Mouse (Mus musculus): Measurements from ENCODE around the gene Ercc6. TPM values are rescaled to one million over a fixed set of nuclear protein-coding genes. Genes with fewer than 3 reads are reported as not detected.

The Ercc6 gene
- total RNA-seq, 2 experiments from 2014 or later, result 17.6 to 22.6 TPM

DNA sequence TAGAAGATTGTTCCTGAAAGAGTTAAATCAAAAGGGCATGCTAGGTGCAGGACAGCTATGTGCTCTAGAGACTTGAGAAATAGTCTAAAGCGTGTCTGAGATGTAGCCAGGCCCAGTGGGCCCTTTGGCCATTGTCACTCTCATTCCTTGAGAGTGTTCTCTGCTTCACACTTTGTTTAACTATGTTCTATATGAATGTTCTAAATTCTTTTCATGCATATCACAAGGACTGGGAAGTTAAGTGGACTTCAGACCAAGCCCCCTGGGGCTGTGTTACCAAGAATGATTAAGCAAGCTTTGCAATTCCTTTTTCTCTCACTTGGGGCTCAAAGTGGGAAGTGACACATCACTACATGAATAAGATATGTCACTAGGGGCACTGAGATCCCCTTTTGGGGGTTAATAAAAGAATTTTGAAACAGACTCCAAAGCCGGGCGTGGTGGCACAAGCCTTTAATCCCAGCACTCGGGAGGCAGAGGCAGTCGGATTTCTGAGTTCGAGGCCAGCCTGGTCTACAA lies 3.8 kb upstream of the Ercc6 start:
- intact Hi-C loops (cut with DNase I), result no loop called here
- DNase-seq (ENCODE audit: low spot score in 2 of 2), result no peak

DNA sequence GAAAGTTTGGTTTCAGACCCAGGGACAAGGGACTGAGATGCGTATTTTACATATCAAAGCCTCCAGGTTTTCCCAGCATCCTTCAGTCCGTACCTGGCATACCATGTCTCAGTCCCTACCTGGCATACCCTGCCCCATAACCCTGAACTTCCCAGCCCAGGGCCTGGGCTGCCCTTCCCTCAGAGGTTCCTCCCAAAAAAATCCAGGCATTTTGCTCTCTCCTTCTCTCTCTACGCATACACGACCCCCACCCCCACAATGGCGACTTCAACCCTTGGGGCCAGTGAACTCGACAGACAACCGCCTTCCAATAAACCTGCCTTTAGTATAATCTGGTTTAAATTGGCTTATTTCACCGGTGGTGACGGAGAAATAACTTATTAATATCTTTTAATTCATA lies 409 bp upstream of the Ercc6 start:
- intact Hi-C loops (cut with DNase I), result no loop called here
- no peak for DNase-seq (ENCODE audit: low spot score in 2 of 2)

DNA sequence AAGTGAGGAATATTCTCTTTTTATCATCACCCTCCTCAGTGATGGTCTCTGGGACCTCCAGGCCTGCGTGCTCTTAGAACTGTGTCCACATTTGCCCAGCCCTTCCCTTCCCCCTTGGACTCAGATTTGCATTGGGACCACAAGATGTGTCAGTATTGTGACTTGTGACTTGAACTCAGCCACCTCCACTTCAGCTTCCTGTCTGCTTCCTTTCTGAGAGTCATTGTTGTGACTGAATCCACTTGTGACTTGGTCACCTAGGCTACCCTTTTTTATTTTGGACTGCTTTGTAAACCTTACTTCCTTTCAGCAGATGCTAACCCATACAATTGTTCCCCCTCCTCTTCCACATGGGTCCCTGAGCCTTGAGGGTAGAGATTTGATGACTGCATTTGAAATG lies 2.8 kb downstream of the Ercc6 start:
- no peak for DNase-seq (ENCODE audit: low spot score in 2 of 2)
- intact Hi-C loops (cut with DNase I), result no loop called here

DNA sequence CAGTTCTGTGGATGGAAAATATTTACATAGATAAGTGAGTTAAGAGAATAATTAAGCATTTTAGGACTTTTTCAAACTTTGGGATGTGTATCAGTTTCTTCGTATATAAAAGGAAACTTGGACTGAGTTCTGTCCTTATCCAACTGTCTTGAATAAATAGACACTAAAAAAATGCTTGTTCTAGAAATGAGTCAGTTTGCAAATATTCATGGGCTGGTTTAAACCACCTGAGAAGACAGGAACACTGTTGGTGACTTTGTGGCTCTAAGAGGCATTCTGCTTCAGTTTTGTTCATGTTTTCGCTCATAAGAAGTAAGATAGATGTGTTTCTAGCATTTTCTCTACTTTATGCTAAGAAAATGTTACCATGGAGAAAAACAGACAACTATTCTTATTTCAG lies 5.2 kb downstream of the Ercc6 start:
- no peak for DNase-seq (ENCODE audit: low spot score in 2 of 2)
- intact Hi-C loops (cut with DNase I), result no loop called here

DNA sequence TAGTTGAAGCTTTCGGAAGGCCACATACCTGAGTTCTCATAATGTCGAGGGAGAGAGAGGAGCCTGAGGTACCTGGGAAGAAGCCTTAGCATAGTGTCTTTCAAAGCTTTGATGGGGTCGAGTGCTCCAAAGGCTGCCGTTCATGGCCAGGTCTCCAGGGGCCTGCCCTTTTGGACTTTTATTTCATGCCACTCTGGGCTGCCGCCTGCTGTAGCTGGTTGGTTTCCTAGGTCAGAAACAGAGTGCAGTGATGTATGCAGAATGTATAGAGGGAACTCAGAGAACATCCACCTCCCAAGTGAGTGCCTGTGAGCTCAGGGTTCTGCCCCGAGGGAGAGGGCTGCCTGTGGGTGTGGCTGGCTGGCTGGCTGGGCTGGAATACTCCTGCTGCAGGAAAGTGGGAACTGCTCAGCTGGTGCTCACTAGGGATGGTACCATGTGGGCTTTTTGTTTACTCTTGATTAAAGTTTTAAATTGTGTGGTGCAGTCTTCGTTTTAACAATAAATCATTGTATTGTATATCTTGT lies 7.1 kb downstream of the Ercc6 start:
- DNase-seq (ENCODE audit: low spot score in 2 of 2), result no peak
- intact Hi-C loops (cut with DNase I), result no loop called here

DNA sequence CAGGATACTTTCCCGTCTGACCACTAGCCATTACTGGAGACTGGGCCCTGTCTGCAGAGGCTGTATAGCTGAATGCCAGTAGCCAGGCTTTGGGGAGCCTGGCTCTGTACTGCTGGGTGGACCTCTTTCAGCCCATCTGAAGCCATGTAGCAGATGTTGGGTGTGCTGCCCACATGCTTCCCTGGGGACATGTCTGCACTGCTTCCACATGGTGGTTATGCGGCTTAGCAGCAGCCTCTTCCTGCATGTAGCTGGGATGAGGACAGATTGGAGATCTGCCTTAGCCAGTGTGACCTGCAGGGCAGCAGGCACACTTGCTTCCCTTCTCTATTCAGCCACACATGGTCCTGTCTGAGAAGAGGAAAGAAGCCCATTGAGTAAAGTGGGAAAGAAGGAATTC lies 9.0 kb downstream of the Ercc6 start:
- DNase-seq (ENCODE audit: low spot score in 2 of 2), result no peak
- intact Hi-C loops (cut with DNase I), result no loop called here

DNA sequence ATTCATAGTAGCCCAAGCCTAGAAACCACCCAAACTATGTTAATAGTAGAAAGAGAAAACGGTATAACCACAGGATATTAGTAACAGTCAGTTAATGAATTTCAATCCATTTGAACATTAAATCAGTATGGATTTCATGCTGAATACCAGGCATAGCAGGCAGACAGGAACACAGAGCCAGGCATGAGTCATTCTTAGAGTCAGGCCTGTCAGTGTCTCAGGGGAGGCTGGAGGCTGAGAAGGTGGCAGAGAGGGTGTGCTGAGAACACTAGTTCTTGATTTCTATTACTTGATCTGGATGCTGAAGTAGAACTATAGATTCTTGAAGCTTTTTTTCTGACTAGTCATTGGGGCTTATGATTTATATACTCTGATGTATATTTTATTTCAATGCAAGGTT lies 10.8 kb downstream of the Ercc6 start:
- no peak for DNase-seq (ENCODE audit: low spot score in 2 of 2)
- intact Hi-C loops (cut with DNase I), result no loop called here

DNA sequence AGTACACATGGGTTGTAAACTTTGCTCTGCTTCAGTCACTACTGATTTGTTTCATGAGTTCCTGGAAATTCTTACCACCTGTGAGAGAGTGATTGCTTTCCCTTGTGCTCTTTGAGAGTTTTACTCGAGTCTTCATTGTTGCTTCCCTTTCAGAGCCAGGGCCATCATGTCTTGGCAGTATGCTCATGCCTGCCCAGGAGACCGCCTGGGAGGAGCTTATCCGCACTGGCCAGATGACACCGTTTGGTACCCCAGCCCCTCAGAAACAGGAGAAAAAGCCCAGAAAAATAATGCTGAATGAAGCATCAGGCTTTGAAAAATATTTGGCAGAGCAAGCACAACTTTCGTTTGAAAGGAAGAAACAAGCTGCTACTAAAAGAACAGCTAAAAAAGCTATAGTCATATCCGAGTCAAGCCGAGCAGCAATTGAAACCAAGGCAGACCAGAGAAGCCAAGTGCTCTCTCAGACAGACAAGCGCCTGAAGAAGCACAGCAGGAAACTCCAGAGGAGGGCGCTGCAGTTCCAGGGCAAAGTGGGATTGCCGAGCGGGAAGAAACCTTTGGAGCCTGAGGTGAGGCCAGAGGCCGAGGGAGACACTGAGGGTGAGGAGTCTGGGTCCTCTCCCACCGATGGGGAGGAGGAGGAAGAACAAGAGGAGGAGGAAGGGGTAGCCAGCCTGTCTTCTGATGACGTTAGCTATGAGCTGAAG lies 12.8 kb downstream of the Ercc6 start:
- intact Hi-C loops (cut with DNase I), result no loop called here
- DNase-seq (ENCODE audit: low spot score in 2 of 2), result no peak

DNA sequence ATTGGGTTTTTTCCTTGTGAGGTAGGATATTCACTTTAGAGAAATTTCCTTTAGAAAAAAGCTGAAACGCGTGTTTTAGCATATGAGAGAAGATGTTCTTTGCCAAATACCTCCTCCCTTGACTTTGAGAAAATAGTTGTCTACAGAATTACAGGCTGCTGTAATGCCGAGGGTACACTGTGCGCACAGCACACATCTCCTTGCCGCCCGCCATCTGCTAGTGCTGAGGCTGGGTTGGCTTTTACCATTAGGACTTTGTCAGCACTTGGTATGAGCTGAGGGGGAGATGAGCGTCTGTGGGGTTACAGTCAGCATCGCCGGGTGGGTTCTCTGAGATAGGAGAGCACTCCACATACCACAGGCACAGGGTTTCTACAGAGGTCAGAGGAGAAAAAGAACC lies 13.9 kb downstream of the Ercc6 start:
- no peak for DNase-seq (ENCODE audit: low spot score in 2 of 2)
- intact Hi-C loops (cut with DNase I), result no loop called here

DNA sequence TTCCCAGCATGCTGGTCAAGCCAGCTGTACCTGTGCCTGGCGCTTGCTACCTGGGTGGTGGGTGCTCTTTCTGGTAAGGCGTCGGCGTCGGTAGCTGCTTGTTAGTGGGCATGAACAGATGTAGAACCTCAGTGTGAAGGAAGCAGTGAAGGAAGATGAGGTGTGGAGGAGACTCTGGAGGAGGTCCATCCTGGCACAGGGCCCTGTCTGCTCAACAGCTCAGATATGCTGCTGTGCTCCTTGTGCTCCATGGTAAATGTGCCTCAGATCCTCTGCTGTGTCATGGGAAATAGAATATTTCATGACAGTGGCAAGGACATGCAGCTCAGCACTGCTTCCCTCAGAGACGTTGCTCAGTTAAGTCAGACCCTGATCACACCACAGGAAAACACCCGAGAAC lies 15.7 kb downstream of the Ercc6 start:
- peak in 1 of 2 experiments; percentile 55 for DNase-seq (ENCODE audit: low spot score in 2 of 2)
- intact Hi-C loops (cut with DNase I), result no loop called here

DNA sequence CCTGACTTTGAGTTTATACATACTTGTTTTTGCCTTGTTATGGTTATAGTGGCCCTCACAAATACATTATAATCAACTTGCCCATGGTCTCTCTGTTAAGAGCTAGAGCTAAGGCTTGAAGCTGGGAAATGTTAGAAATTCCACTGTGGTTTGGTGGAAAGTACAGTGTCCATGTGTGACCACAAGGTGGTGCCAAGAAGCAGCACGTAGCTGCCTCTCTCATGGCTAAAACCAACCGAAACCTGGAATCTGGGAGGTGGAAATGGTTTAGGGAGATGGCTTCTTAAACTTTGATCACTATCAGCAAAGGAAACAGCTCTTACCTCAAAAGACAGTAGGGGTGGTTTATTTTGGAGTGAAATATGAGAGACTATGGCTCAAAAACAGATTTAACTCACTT lies 17.6 kb downstream of the Ercc6 start:
- intact Hi-C loops (cut with DNase I), result loop anchor here (5.0 kb wide), 2 partner anchors 56 to 676 kb away; no protein-coding TSS in a partner anchor
- peak; percentile 66 to 70 for DNase-seq (ENCODE audit: low spot score in 2 of 2)

DNA sequence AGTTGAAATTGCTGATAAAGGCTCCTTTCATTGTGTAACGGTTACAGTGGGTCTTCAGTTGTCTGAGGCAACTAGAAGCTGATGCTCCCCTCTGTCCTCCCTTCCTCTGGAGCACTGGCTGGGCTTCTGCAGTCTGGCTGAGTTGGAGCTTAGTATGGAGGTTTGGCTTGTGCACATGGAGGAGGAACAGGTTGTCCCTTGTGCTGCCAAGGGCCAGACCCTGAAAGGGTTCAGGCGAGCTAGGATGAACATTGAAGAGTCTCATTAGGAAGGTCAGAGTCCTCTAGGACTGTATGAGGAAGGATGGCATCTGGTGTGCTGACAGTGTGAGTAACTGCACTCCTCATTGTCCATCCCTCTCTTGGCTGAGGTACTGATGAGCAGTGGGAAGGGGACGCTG lies 18.1 kb downstream of the Ercc6 start:
- DNase-seq (ENCODE audit: low spot score in 2 of 2), result no peak
- intact Hi-C loops (cut with DNase I), result loop anchor here (5.0 kb wide), 2 partner anchors 56 to 676 kb away; no protein-coding TSS in a partner anchor

DNA sequence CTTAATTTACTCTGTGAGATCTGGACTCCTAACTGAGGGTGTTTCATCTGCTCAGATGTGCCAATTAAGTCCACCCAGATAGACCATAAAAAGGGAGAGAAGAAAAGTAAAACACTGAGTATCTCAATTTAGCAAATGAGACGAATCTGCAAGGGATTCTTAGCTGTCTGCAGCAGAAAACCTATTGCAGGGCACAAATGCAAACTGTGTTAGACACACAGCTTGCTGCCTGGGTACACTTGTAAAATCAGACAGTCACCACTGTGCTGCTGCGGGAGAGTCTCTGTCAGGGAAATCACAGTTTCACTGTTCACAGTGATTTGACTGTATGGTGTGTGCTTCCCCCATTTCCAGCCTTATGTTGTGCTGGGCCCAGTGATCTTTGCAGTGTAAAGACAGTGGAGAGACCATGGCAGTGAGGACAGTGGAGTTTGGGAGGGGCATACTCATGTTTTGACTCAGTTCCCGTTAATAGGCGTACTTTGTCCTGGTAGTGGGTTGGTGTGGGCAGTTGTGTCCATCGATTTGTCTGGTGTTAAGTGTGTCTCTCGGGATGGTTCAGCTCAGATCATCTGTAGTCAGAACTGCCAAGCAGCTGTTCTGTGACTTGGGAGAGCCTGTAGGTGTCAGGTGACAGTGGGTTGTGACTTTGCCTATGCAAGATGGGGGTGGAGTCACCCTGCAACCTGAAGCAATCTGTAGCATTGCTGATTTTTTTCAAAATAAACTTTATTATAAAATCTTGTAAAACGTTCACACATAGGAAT lies 19.2 kb downstream of the Ercc6 start:
- peak in 1 of 2 experiments; percentile 35 for DNase-seq (ENCODE audit: low spot score in 2 of 2)
- intact Hi-C loops (cut with DNase I), result loop anchor here (5.0 kb wide), 2 partner anchors 55 to 675 kb away; no protein-coding TSS in a partner anchor

DNA sequence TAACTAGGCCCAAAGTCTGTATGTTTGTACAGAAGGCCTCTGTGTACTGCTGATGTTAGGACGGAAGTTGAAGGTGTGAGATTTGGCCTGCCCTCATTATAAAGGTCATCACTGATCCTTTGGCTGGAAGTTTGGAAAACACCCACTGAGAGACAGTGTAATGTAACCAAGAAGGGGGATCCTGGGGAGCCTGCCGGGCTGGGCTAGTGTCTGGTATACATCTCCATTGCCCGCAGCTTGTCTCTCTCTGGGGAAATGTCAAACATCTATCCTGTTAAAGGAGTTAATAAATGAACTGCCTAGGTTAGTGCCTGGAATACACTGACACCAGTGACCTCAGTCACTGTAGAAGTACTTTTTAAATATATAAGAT lies 19.8 kb downstream of the Ercc6 start:
- intact Hi-C loops (cut with DNase I), result loop anchor here (5.0 kb wide), 2 partner anchors 54 to 674 kb away; no protein-coding TSS in a partner anchor
- no peak for DNase-seq (ENCODE audit: low spot score in 2 of 2)

DNA sequence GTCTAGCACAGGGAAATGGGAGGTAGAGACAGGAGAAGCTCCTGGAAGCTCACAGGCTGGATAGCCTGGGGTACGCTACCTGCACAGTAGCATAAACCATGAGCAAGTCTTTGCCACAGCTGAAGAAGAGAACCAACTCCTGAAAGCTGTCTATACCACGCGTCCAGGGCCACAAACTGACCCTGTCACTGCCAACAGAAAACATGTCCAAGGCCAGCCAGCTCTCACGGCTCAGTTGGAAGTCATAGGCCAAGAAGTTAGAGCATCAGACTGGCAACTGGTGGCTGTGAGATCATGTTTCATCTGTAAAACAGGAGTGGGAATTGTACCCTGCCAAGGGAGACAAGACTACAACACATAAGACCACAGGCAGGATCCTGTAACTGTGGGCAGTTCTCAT lies 20.3 kb downstream of the Ercc6 start:
- DNase-seq (ENCODE audit: low spot score in 2 of 2), result no peak
- intact Hi-C loops (cut with DNase I), result loop anchor here (5.0 kb wide), 2 partner anchors 54 to 674 kb away; no protein-coding TSS in a partner anchor

DNA sequence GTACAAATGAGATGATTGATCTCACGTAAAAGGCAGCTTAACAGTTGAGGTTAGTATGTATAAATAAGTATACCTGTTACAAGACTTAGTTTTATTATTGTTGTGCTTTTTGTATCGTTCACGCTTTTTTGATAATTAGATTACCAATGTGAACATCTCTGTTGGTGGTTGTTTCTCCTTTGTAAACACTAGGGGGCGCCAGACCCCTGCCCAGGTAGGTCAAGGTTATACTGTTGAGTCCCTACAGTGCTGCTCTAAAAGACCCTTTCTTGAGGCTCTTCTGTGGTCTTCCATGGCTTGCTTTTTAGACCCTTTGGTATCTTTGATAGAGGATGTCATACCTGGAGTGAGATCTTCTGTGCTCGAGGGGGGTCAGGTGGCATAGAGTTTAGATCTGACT lies 20.8 kb downstream of the Ercc6 start:
- DNase-seq (ENCODE audit: low spot score in 2 of 2), result no peak
- intact Hi-C loops (cut with DNase I), result loop anchor here (5.0 kb wide), 2 partner anchors 53 to 673 kb away; no protein-coding TSS in a partner anchor

DNA sequence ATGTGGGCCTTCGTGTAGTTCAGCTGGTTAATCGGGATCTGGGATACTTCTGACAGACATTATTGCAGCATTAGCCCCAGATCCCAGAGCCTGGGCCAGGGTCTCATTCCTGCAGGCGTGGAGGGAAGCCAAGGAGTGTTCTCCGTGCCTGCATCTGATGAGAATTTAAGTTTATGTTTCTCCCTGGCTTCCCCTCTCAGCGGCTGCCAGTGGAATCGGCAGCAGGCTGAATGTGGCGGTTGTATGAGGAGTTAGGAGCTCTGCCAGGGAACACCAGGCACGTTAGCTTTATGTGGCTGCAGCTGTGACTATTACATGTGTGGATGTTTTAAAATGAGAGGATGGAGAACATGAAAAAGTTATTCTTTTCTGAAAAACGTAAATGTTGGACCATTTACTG lies 23.4 kb downstream of the Ercc6 start:
- intact Hi-C loops (cut with DNase I), result no loop called here

DNA sequence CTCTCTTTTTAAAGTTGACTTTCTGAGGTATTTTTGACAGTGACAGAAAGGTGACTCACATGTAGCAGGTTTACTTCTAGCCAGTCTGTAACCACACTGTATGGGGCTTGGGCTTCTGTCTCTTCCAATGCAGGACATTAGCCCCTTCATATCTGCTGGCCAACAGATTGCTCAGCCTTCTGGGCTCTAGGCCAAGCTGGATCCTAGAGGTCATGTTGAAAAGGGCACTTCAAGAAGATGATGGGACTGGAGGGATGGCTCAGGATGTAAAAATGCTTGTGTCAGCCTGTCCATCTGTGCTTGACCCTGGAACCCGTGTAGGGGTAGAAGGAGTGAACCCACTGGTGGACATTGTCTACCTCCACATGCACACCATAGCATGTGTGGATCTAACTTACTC lies 24.8 kb downstream of the Ercc6 start:
- no peak for DNase-seq (ENCODE audit: low spot score in 2 of 2)
- intact Hi-C loops (cut with DNase I), result no loop called here

More for the DNA sequence above, 23.4 kb downstream of the Ercc6 start:
- peak; percentile 63 to 80 for DNase-seq (ENCODE audit: low spot score in 2 of 2)

DNA sequence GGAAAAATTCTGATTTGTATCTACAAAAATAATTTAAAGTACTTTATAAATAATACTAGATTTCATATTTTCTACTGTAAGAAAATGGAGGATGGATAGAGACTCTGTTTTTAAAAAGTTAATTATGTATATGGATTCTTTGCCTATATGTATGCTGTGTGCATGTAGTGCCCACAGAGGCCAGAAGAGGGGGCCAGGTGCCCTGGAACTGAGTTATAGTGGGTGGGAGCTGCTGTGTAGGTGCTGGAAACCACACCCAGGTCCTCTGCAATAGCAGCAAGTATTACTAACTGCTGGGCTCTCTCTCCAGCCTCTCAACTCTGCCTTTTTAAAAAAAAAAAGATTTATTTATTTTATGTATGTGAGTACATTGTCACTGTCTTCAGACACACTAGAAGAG lies 29.8 kb downstream of the Ercc6 start:
- no peak for DNase-seq (ENCODE audit: low spot score in 2 of 2)
- intact Hi-C loops (cut with DNase I), result no loop called here

DNA sequence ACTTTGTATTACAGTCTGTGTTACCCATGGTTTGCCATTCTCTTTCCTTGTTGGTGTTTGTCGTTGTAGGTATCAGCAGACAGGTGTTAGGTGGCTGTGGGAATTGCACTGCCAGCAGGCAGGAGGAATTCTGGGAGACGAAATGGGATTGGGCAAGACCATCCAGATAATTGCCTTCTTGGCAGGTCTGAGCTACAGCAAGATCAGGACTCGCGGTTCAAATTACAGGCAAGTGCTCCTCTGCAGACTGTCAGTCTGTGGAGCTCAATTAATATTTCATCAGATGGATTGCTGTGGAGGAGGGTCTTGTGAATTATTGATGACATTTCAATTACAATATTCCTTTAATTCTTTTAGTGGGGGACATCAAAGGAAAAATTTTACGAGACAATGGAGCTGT lies 33.4 kb downstream of the Ercc6 start:
- no peak for DNase-seq (ENCODE audit: low spot score in 2 of 2)
- intact Hi-C loops (cut with DNase I), result no loop called here

All from left cerebral cortex, postnatal 14 days (tissue).